Mouse (Mus musculus) lung, adult 2 months (tissue): Measurements from ENCODE around the gene Ear6.

Experiments used
- CTCF ChIP-seq: fragments of 200-500 bp; IDR thresholded peaks from 2 replicates; pipeline ENCODE4 v1.5.1; 2011; ENCODE audit warnings: mild to moderate bottlenecking, low read length, control low read depth; ENCODE audit not compliant: insufficient read depth
- POLR2A ChIP-seq: fragments of 200-500 bp; IDR thresholded peaks from 2 replicates; pipeline ENCODE4 v1.6.1; 2011; ENCODE audit warnings: low read depth, mild to moderate bottlenecking, control low read depth, low read length, borderline replicate concordance; ENCODE audit errors: extremely low read depth

DNA sequence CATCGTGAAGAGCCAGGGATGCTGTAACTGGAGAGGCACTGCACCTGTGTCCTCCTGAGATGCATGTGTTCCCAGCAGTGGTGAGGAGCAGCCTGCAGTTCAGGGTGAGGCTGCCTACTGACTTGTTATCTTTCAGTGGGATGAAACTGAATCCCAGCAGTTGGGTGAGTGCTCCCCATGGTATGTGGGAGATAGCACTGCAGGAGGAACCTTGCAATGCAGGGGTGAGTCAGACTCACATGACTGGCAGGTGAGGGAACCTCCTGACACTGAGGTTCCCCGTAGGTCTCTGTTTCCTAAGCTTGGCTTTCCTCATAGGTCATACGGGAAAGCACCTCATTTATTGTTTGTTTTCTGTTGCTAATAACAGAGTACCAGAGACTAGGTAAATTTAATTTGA is 24.0 kb downstream of the Ear6 start:
- no peak for TF ChIP-seq CTCF
- no peak for TF ChIP-seq POLR2A
